ENCODE assay signal across 26 mouse cellular contexts in genomic region chr2:178745296-178746015, GRCm38 (mm10).
DNase-seq lines count a peak whose midpoint lies in the region; ATAC-seq lines count a peak whose summit lies in the region.
"Had no signal": no experiment of that assay in that cellular context is flagged by ENCODE, and none has a peak within 500 bp of the region (broad histone marks: within the 10 kb centered on the region; RNA-seq: fewer than 3 reads in every experiment).

No protein-coding gene starts in this region.

- 70% methylated on average over 14 of the region's 14 CpGs for WGBS in midbrain, embryonic 10.5 days
- 23% methylated on average over 14 of the region's 14 CpGs for WGBS in midbrain, embryonic 16.5 days
- 15% methylated on average over 14 of the region's 14 CpGs for WGBS in forebrain, embryonic 15.5 days
- WGBS in midbrain, embryonic 14.5 days, result 24% methylated on average over 14 of the region's 14 CpGs

- no peak overlapping the region for H3K9ac ChIP-seq in midbrain, embryonic 16.5 days (ENCODE audit: low read depth, low read length)
- H3K9ac ChIP-seq in forebrain, embryonic 15.5 days (replicated peaks), result no peak overlapping the region
- H3K9ac ChIP-seq in midbrain, embryonic 14.5 days (replicated peaks; ENCODE audit: low read length), result no peak overlapping the region
- H3K9ac ChIP-seq: embryonic facial prominence, embryonic 15.5 days; heart, embryonic 12.5 days; limb, embryonic 12.5 days; liver, postnatal 0 days had no signal

- peak; percentile 25 for DNase-seq in embryo, embryonic 10 days (ENCODE audit: low spot score)
- DNase-seq in embryo, embryonic 11 days, result no peak
- DNase-seq in midbrain, embryonic 10.5 days (ENCODE audit: low spot score), result no peak
- peak; percentile 42 for DNase-seq in midbrain, embryonic 14.5 days
- no peak for DNase-seq in layer of hippocampus, postnatal 10 days (ENCODE audit: low spot score in 2 of 2)
- no peak for DNase-seq in urinary bladder, adult 2 months (ENCODE audit: low spot score)
- DNase-seq: adrenal gland, postnatal 10 days; cerebellum, adult 9-10 months; gastrocnemius, postnatal 10 days; heart, adult 18-20 months; heart, postnatal 10 days; kidney, postnatal 25 days; layer of hippocampus, postnatal 36 days; liver, postnatal 0 days; lung, postnatal 10 days; right cerebral cortex, postnatal 25 days had no signal

- H3K27me3 ChIP-seq in midbrain, embryonic 10.5 days (ENCODE audit: low read depth, poor library complexity, severe bottlenecking), result no peaks in the 10 kb centered on the region
- H3K27me3 ChIP-seq in midbrain, embryonic 16.5 days (ENCODE audit: control insufficient read depth, insufficient read depth, low read depth, low read length), result no peaks in the 10 kb centered on the region
- H3K27me3 ChIP-seq in forebrain, embryonic 15.5 days, result no peaks in the 10 kb centered on the region
- no peaks in the 10 kb centered on the region for H3K27me3 ChIP-seq in midbrain, embryonic 14.5 days (ENCODE audit: control insufficient read depth, insufficient read depth, low read length)
- H3K27me3 ChIP-seq: embryonic facial prominence, embryonic 15.5 days; limb, embryonic 12.5 days had no signal

- 0 out of 2 replicates have a peak overlapping the region, but pooled peaks have one; percentile 28 for H3K27ac ChIP-seq in midbrain, embryonic 10.5 days (replicated peaks)
- H3K27ac ChIP-seq in midbrain, embryonic 16.5 days (ENCODE audit: low read length), result no peak overlapping the region
- H3K27ac ChIP-seq in forebrain, embryonic 15.5 days (replicated peaks), result no peak overlapping the region
- no peak overlapping the region for H3K27ac ChIP-seq in midbrain, embryonic 14.5 days (replicated peaks; ENCODE audit: low read depth, low read length)
- H3K27ac ChIP-seq: embryonic facial prominence, embryonic 15.5 days; layer of hippocampus, adult 2 months; limb, embryonic 12.5 days had no signal

- H3K4me3 ChIP-seq in midbrain, embryonic 10.5 days, result no peak overlapping the region
- no peak overlapping the region for H3K4me3 ChIP-seq in midbrain, embryonic 16.5 days (ENCODE audit: low read depth, low read length)
- no peak overlapping the region for H3K4me3 ChIP-seq in forebrain, embryonic 15.5 days
- no peak overlapping the region for H3K4me3 ChIP-seq in midbrain, embryonic 14.5 days (replicated peaks; ENCODE audit: low read depth, low read length)
- H3K4me3 ChIP-seq: embryonic facial prominence, embryonic 15.5 days; heart, embryonic 12.5 days; layer of hippocampus, adult 2 months; limb, embryonic 12.5 days had no signal

- ATAC-seq in midbrain, embryonic 16.5 days, result no peak
- peak; percentile 35; the same call in 1 of the 2 replicates for ATAC-seq in forebrain, embryonic 15.5 days (replicated peaks)
- ATAC-seq in midbrain, embryonic 14.5 days (ENCODE audit: low FRiP score, low TSS enrichment), result no peak
- ATAC-seq: activated CD4-positive, CD25-positive, alpha-beta regulatory T cell, adult 4 months; hindbrain, embryonic 16.5 days; intestine, embryonic 16.5 days; liver, postnatal 0 days had no signal

- H3K9me3 ChIP-seq in midbrain, embryonic 10.5 days (replicated peaks), result no peaks in the 10 kb centered on the region
- H3K9me3 ChIP-seq in midbrain, embryonic 16.5 days (replicated peaks; ENCODE audit: control insufficient read depth, low read length, poor library complexity, severe bottlenecking), result no peaks in the 10 kb centered on the region
- H3K9me3 ChIP-seq in forebrain, embryonic 15.5 days, result no peaks in the 10 kb centered on the region
- H3K9me3 ChIP-seq in midbrain, embryonic 14.5 days (ENCODE audit: control insufficient read depth, low read length), result no peaks in the 10 kb centered on the region
- H3K9me3 ChIP-seq: embryonic facial prominence, embryonic 15.5 days; heart, embryonic 12.5 days; limb, embryonic 12.5 days had no signal

- no peaks in the 10 kb centered on the region for H3K36me3 ChIP-seq in midbrain, embryonic 10.5 days
- no peaks in the 10 kb centered on the region for H3K36me3 ChIP-seq in midbrain, embryonic 16.5 days (ENCODE audit: control insufficient read depth, insufficient read depth, low read length)
- H3K36me3 ChIP-seq in forebrain, embryonic 15.5 days, result no peaks in the 10 kb centered on the region
- H3K36me3 ChIP-seq in midbrain, embryonic 14.5 days (ENCODE audit: control insufficient read depth, insufficient read depth, low read length), result no peaks in the 10 kb centered on the region
- H3K36me3 ChIP-seq: embryonic facial prominence, embryonic 15.5 days; heart, embryonic 12.5 days; limb, embryonic 12.5 days had no signal

- no peak overlapping the region for H3K4me2 ChIP-seq in midbrain, embryonic 16.5 days (ENCODE audit: low read length)
- no peak overlapping the region for H3K4me2 ChIP-seq in forebrain, embryonic 15.5 days (replicated peaks)
- no peak overlapping the region for H3K4me2 ChIP-seq in midbrain, embryonic 14.5 days (ENCODE audit: low read length)
- H3K4me2 ChIP-seq: embryonic facial prominence, embryonic 15.5 days; heart, embryonic 12.5 days; limb, embryonic 12.5 days; liver, embryonic 11.5 days had no signal

- H3K4me1 ChIP-seq in midbrain, embryonic 10.5 days, result peaks cover 12% of the 10 kb centered on the region
- H3K4me1 ChIP-seq in midbrain, embryonic 16.5 days (ENCODE audit: control insufficient read depth, insufficient read depth, low read length), result no peaks in the 10 kb centered on the region; the same call in 1 of the 2 replicates
- peaks cover 11% of the 10 kb centered on the region; the same call in 1 of the 2 replicates for H3K4me1 ChIP-seq in forebrain, embryonic 15.5 days
- no peaks in the 10 kb centered on the region for H3K4me1 ChIP-seq in midbrain, embryonic 14.5 days (ENCODE audit: control insufficient read depth, insufficient read depth, low read length)
- H3K4me1 ChIP-seq: embryonic facial prominence, embryonic 15.5 days; heart, embryonic 12.5 days; limb, embryonic 12.5 days had no signal

Comparison
In these comparisons a context has a peak if more than half of its experiments do, and no peak if none do; other contexts are left out.
1. DNase-seq: peak in embryo, embryonic 10 days (single experiment) and midbrain, embryonic 14.5 days (single experiment); none in embryo, embryonic 11 days (single experiment), midbrain, embryonic 10.5 days (single experiment), layer of hippocampus, postnatal 10 days (0 of 2) and urinary bladder, adult 2 months (single experiment).